ENCODE assay signal across 21 mouse cellular contexts in the genomic region with DNA sequence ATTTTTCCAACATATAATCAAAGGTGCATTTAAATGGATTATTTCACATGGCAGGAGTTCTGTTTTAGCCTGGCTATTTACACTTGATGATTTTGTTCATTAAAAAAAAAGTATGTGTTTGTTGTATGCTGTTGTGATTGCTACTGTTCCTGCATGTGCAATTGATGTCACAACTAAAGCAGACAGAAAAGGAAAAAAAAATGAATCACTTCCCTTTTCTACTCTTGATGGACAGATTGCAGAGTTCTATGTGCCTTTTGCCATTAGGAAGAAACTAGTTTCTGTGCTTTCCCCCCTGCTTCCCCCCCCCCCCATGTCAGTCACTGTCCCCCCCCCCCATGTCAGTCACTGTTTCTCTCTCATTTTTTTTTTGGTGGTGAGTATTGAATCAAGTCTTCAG. TPM values are rescaled to one million over a fixed set of nuclear protein-coding genes. Genes with fewer than 3 reads are reported as not detected.
A peak's percentile ranks its signal among the peaks of the same experiment; 100 is the strongest.
DNase-seq lines count a peak whose midpoint lies in the region; ATAC-seq and TF ChIP-seq lines count a peak whose summit lies in the region.
"Had no signal": no experiment of that assay in that cellular context is flagged by ENCODE, and none has a peak within 500 bp of the region (broad histone marks: within the 10 kb centered on the region; RNA-seq: fewer than 3 reads in every experiment).

No protein-coding gene starts in this region.

- H3K27me3 ChIP-seq in cerebellum, adult 2 months (ENCODE audit: control insufficient read depth, insufficient read depth, low read length), result no peaks in the 10 kb centered on the region
- H3K27me3 ChIP-seq in kidney, embryonic 16.5 days (ENCODE audit: insufficient read depth, low read length), result peaks cover 2% of the 10 kb centered on the region; the same call in 1 of the 2 replicates
- H3K27me3 ChIP-seq: embryonic facial prominence, embryonic 15.5 days; heart, embryonic 13.5 days; hindbrain, embryonic 12.5 days had no signal

- H3K4me3 ChIP-seq in cerebellum, adult 2 months (replicated peaks; ENCODE audit: insufficient read depth, low read depth, low read length), result no peak overlapping the region
- H3K4me3 ChIP-seq in kidney, embryonic 16.5 days (ENCODE audit: low read length), result no peak overlapping the region
- H3K4me3 ChIP-seq: embryonic facial prominence, embryonic 15.5 days; erythroblast, embryonic 14.5 days; forebrain, embryonic 10.5 days; heart, adult 2 months; heart, embryonic 13.5 days; hindbrain, embryonic 12.5 days had no signal

- 0 out of 2 replicates have a peak, but pooled peaks have one; percentile 13 for ATAC-seq in common myeloid progenitor, adult 5-6 weeks (replicated peaks; ENCODE audit: low read depth, poor library complexity, severe bottlenecking)
- 0 out of 2 replicates have a peak, but pooled peaks have one; percentile 29 for ATAC-seq in megakaryocyte progenitor cell, adult 5-6 weeks (replicated peaks; ENCODE audit: poor library complexity)
- no peak for ATAC-seq in kidney, embryonic 16.5 days (ENCODE audit: low FRiP score, low TSS enrichment)
- ATAC-seq: forebrain, embryonic 14.5 days; hindbrain, postnatal 0 days had no signal

- DNase-seq in A20 (ENCODE audit: low read depth, low spot score), result peak; percentile 49
- no peak for DNase-seq in gastrocnemius, postnatal 25 days
- no peak for DNase-seq in cerebellum, adult 2 months
- DNase-seq in frontal cortex, postnatal 10 days (ENCODE audit: low spot score in 2 of 2), result no peak
- DNase-seq: adrenal gland, postnatal 10 days; cerebellum, adult 11-12 months; cerebellum, postnatal 10 days; embryo, embryonic 11 days; heart, adult 2 months; heart, postnatal 4 days had no signal

- H3K4me2 ChIP-seq in kidney, embryonic 16.5 days (replicated peaks; ENCODE audit: low read depth, low read length), result no peak overlapping the region
- H3K4me2 ChIP-seq: embryonic facial prominence, embryonic 15.5 days; heart, embryonic 13.5 days; hindbrain, embryonic 12.5 days had no signal

- H3K4me1 ChIP-seq in cerebellum, adult 2 months (ENCODE audit: control insufficient read depth, insufficient read depth, low read length), result 0 out of 2 replicates have a peak, but pooled peaks cover 2% of the 10 kb centered on the region
- H3K4me1 ChIP-seq in kidney, embryonic 16.5 days (ENCODE audit: insufficient read depth, low read length), result peaks cover 10% of the 10 kb centered on the region; the same call in 1 of the 2 replicates
- H3K4me1 ChIP-seq: embryonic facial prominence, embryonic 15.5 days had no signal

- TF ChIP-seq CTCF in cerebellum, adult 2 months (IDR thresholded peaks at IDR 0.05; ENCODE audit: borderline replicate concordance, insufficient read depth, low read depth, low read length), result no peak

- no peak overlapping the region for H3K9ac ChIP-seq in kidney, embryonic 16.5 days (replicated peaks; ENCODE audit: low read length)
- H3K9ac ChIP-seq: embryonic facial prominence, embryonic 15.5 days; heart, embryonic 13.5 days; hindbrain, embryonic 12.5 days had no signal

- no peaks in the 10 kb centered on the region for H3K9me3 ChIP-seq in kidney, embryonic 16.5 days (ENCODE audit: low read length)
- H3K9me3 ChIP-seq: embryonic facial prominence, embryonic 15.5 days; forebrain, embryonic 10.5 days; G1E; heart, embryonic 13.5 days; hindbrain, embryonic 12.5 days had no signal

- H3K27ac ChIP-seq in cerebellum, adult 2 months (ENCODE audit: insufficient read depth, low read length), result no peak overlapping the region
- no peak overlapping the region for H3K27ac ChIP-seq in kidney, embryonic 16.5 days (ENCODE audit: low read length)
- H3K27ac ChIP-seq: embryonic facial prominence, embryonic 15.5 days; forebrain, embryonic 10.5 days; heart, adult 2 months; heart, embryonic 13.5 days; hindbrain, embryonic 12.5 days; hindbrain, postnatal 0 days had no signal

- H3K36me3 ChIP-seq in kidney, embryonic 16.5 days (ENCODE audit: insufficient read depth, low read length), result no peaks in the 10 kb centered on the region
- H3K36me3 ChIP-seq: embryonic facial prominence, embryonic 15.5 days; forebrain, embryonic 10.5 days; heart, embryonic 13.5 days; hindbrain, embryonic 12.5 days had no signal

- no peak for TF ChIP-seq POLR2A in cerebellum, adult 2 months (IDR thresholded peaks at IDR 0.05; ENCODE audit: borderline replicate concordance, insufficient read depth, low read length)

RNA-seq across cellular contexts. Expression of gene Atp7a, which starts 4.0 kb away (rescaled TPM):
- 8.0 and 9.1 TPM in 2 replicates for total RNA-seq in common myeloid progenitor, adult 5-6 weeks (2017)
- total RNA-seq in megakaryocyte progenitor cell, adult 5-6 weeks (2015), result 3.9 and 8.3 TPM in 2 replicates
- total RNA-seq in megakaryocyte progenitor cell, adult 5-6 weeks (2017), result 3.5 and 4.2 TPM in 2 replicates
- 1 to 10 TPM; 6.9 to 8.1 TPM for total RNA-seq in gastrocnemius, postnatal 25 days (2021)
- polyA plus RNA-seq in cerebellum, adult 2 months (2012; rRNA removed), result 2.7 and 3.3 TPM in 2 replicates
- 29.0 and 29.4 TPM in 2 replicates for polyA plus RNA-seq in kidney, embryonic 16.5 days (2015; fragmentation: Nextera tagmentation; extraction: Ambion mirVana)

RNA-seq across cellular contexts. Expression of gene Cox7b, which starts 15.6 kb away (rescaled TPM):
- total RNA-seq in common myeloid progenitor, adult 5-6 weeks (2017), result 338 and 402 TPM in 2 replicates
- total RNA-seq in megakaryocyte progenitor cell, adult 5-6 weeks (2015), result 356 and 368 TPM in 2 replicates
- total RNA-seq in megakaryocyte progenitor cell, adult 5-6 weeks (2017), result 459 and 491 TPM in 2 replicates
- total RNA-seq in gastrocnemius, postnatal 25 days (2021), result 100 to 1,000 TPM; 923 to 928 TPM
- 473 and 495 TPM in 2 replicates for polyA plus RNA-seq in cerebellum, adult 2 months (2012; rRNA removed)
- polyA plus RNA-seq in kidney, embryonic 16.5 days (2015; fragmentation: Nextera tagmentation; extraction: Ambion mirVana), result 404 and 413 TPM in 2 replicates

RNA-seq across cellular contexts. Expression of gene Magt1, which starts 19.4 kb away (rescaled TPM):
- 77.3 and 80.5 TPM in 2 replicates for total RNA-seq in common myeloid progenitor, adult 5-6 weeks (2017)
- total RNA-seq in megakaryocyte progenitor cell, adult 5-6 weeks (2015), result 71.6 and 77.2 TPM in 2 replicates
- total RNA-seq in megakaryocyte progenitor cell, adult 5-6 weeks (2017), result 91.2 and 112 TPM in 2 replicates
- total RNA-seq in gastrocnemius, postnatal 25 days (2021), result 10 to 100 TPM; 28.6 to 30.4 TPM
- polyA plus RNA-seq in cerebellum, adult 2 months (2012; rRNA removed), result 9.0 and 10.2 TPM in 2 replicates
- polyA plus RNA-seq in kidney, embryonic 16.5 days (2015; fragmentation: Nextera tagmentation; extraction: Ambion mirVana), result 72.5 and 76.9 TPM in 2 replicates
